Mouse (Mus musculus): ENCODE results near the gene Slc24a4.

Gene Slc24a4

GRCm38 (mm10) chr12:102285318-102285717 is 156.8 kb downstream of the Slc24a4 start:
- no peak for DNase-seq (ENCODE audit: low read depth)

- DNase-seq (ENCODE audit: low read depth), result no peak
These were observed 157.2 kb downstream of the Slc24a4 start for GRCm38 (mm10) chr12:102285779-102286178.

GRCm38 (mm10) chr12:102286681-102287414 is 158.3 kb downstream of the Slc24a4 start:
- no peak for DNase-seq (ENCODE audit: low read depth)

GRCm38 (mm10) chr12:102287904-102288602 is 159.5 kb downstream of the Slc24a4 start:
- DNase-seq (ENCODE audit: low read depth), result no peak

- no peak for DNase-seq (ENCODE audit: low read depth)
These were observed 160.3 kb downstream of the Slc24a4 start for GRCm38 (mm10) chr12:102288846-102289245.

GRCm38 (mm10) chr12:102289568-102289967 is 161.0 kb downstream of the Slc24a4 start:
- no peak for DNase-seq (ENCODE audit: low read depth)

- no peak for DNase-seq (ENCODE audit: low read depth)
These were observed 162.1 kb downstream of the Slc24a4 start for GRCm38 (mm10) chr12:102290662-102291061.

- no peak for DNase-seq (ENCODE audit: low read depth)
These were observed 163.2 kb downstream of the Slc24a4 start for GRCm38 (mm10) chr12:102291686-102292085.

- no peak for DNase-seq (ENCODE audit: low read depth)
These were observed 164.1 kb downstream of the Slc24a4 start for GRCm38 (mm10) chr12:102292501-102293215.

- no peak for DNase-seq (ENCODE audit: low read depth)
These were observed 166.1 kb downstream of the Slc24a4 start for GRCm38 (mm10) chr12:102294634-102295033.

GRCm38 (mm10) chr12:102295230-102295629 is 166.7 kb downstream of the Slc24a4 start:
- DNase-seq (ENCODE audit: low read depth), result peak; percentile 67

- no peak for DNase-seq (ENCODE audit: low read depth)
These were observed 167.1 kb downstream of the Slc24a4 start for GRCm38 (mm10) chr12:102295662-102296061.

- DNase-seq (ENCODE audit: low read depth), result no peak
These were observed 167.8 kb downstream of the Slc24a4 start for GRCm38 (mm10) chr12:102296361-102296760.

GRCm38 (mm10) chr12:102296967-102297366 is 168.4 kb downstream of the Slc24a4 start:
- DNase-seq (ENCODE audit: low read depth), result no peak

GRCm38 (mm10) chr12:102299209-102299608 is 170.7 kb downstream of the Slc24a4 start:
- DNase-seq (ENCODE audit: low read depth), result no peak

- DNase-seq (ENCODE audit: low read depth), result no peak
These were observed 173.1 kb downstream of the Slc24a4 start for GRCm38 (mm10) chr12:102301585-102301984.

- no peak for DNase-seq (ENCODE audit: low read depth)
These were observed 173.8 kb downstream of the Slc24a4 start for GRCm38 (mm10) chr12:102302322-102302721.

GRCm38 (mm10) chr12:102302831-102303351 is 174.4 kb downstream of the Slc24a4 start:
- no peak for DNase-seq (ENCODE audit: low read depth)

GRCm38 (mm10) chr12:102303867-102304266 is 175.3 kb downstream of the Slc24a4 start:
- no peak for DNase-seq (ENCODE audit: low read depth)

- no peak for DNase-seq (ENCODE audit: low read depth)
These were observed 176.7 kb downstream of the Slc24a4 start for GRCm38 (mm10) chr12:102305069-102305836.

GRCm38 (mm10) chr12:102308001-102308456 is 179.5 kb downstream of the Slc24a4 start:
- DNase-seq (ENCODE audit: low read depth), result peak; percentile 49
